Mouse (Mus musculus): ENCODE measurements around the gene Sned1. TPM values are rescaled to one million over a fixed set of nuclear protein-coding genes. Genes with fewer than 3 reads are reported as not detected.
"Not testable (repeated sequence)": the region's sequence is repeated elsewhere in the genome, so short reads cannot be mapped to it uniquely, and the experiment has no call there.

The Sned1 gene
- 4.9 and 5.3 TPM in 2 replicates for polyA plus RNA-seq (2014; fragmentation: Nextera tagmentation; extraction: Ambion mirVana)

- WGBS, result under 1% methylated on average over 95 of the region's 100 CpGs
- no peak within 1 kb of the TSS for H3K27ac ChIP-seq (ENCODE audit: low read depth)
- peak within 1 kb of the TSS; percentile 50 for H3K9ac ChIP-seq (ENCODE audit: low read length)
- peaks cover 13% of the 10 kb centered on the region; the same call in 1 of the 2 replicates for H3K4me1 ChIP-seq (replicated peaks; ENCODE audit: control insufficient read depth, insufficient read depth, low read length)
- H3K4me3 ChIP-seq (ENCODE audit: low read depth, low read length), result peak within 1 kb of the TSS; percentile 48
- no peaks in the 10 kb centered on the region for H3K9me3 ChIP-seq (ENCODE audit: control insufficient read depth, low read length)
- ATAC-seq (replicated peaks; ENCODE audit: low FRiP score, low TSS enrichment, low read depth), result peak; percentile 91
- no peaks in the 10 kb centered on the region for H3K36me3 ChIP-seq (ENCODE audit: control insufficient read depth, insufficient read depth, low read length)
- no peaks in the 10 kb centered on the region; the same call in 1 of the 2 replicates for H3K27me3 ChIP-seq (replicated peaks; ENCODE audit: control insufficient read depth, insufficient read depth, low read length)
- H3K4me2 ChIP-seq (ENCODE audit: low read length), result peak within 1 kb of the TSS; percentile 100
- DNase-seq (ENCODE audit: low spot score), result peak; percentile 86
Observed at GRCm38 (mm10) chr1:93235576-93236544, at the start of gene Sned1. Gene Sned1, plus strand, starts transcription at chr1:93235841.

- Histone ChIP-seq H3K4me3 (ENCODE audit: low read depth, low read length) (no peak overlapping the region), H3K9me3 (ENCODE audit: control insufficient read depth, low read length) (no peaks in the 10 kb centered on the region), H3K9ac (ENCODE audit: low read length) (no peak overlapping the region), H3K4me1 (replicated peaks; ENCODE audit: control insufficient read depth, insufficient read depth, low read length) (no peaks in the 10 kb centered on the region), H3K36me3 (ENCODE audit: control insufficient read depth, insufficient read depth, low read length) (no peaks in the 10 kb centered on the region), H3K4me2 (ENCODE audit: low read length) (0 out of 2 replicates have a peak overlapping the region, but pooled peaks have one; percentile 23), H3K27me3 (replicated peaks; ENCODE audit: control insufficient read depth, insufficient read depth, low read length) (no peaks in the 10 kb centered on the region), H3K27ac (ENCODE audit: low read depth) (no peak overlapping the region)
- 10% methylated on average over 16 of the region's 17 CpGs for WGBS
- DNase-seq (ENCODE audit: low spot score), result no peak
- no peak for ATAC-seq (replicated peaks; ENCODE audit: low FRiP score, low TSS enrichment, low read depth)
Observed at GRCm38 (mm10) chr1:93190726-93191305, 44.8 kb upstream of the Sned1 start.

GRCm38 (mm10) chr1:93194961-93195360 lies 40.7 kb upstream of the Sned1 start:
- H3K36me3 ChIP-seq (ENCODE audit: control insufficient read depth, insufficient read depth, low read length), result no peaks in the 10 kb centered on the region
- H3K4me3 ChIP-seq (ENCODE audit: low read depth, low read length), result no peak overlapping the region
- H3K4me1 ChIP-seq (replicated peaks; ENCODE audit: control insufficient read depth, insufficient read depth, low read length), result no peaks in the 10 kb centered on the region
- ATAC-seq (replicated peaks; ENCODE audit: low FRiP score, low TSS enrichment, low read depth), result no peak
- no peak overlapping the region for H3K4me2 ChIP-seq (ENCODE audit: low read length)
- DNase-seq (ENCODE audit: low spot score), result no peak
- H3K9me3 ChIP-seq (ENCODE audit: control insufficient read depth, low read length), result no peaks in the 10 kb centered on the region
- 93% methylated on average over 3 of the region's 3 CpGs for WGBS
- no peak overlapping the region for H3K27ac ChIP-seq (ENCODE audit: low read depth)
- no peaks in the 10 kb centered on the region for H3K27me3 ChIP-seq (replicated peaks; ENCODE audit: control insufficient read depth, insufficient read depth, low read length)
- H3K9ac ChIP-seq (ENCODE audit: low read length), result no peak overlapping the region

- not testable (repeated sequence) for H3K4me2 ChIP-seq (ENCODE audit: low read length); H3K27me3 ChIP-seq (replicated peaks; ENCODE audit: control insufficient read depth, insufficient read depth, low read length); H3K4me1 ChIP-seq (replicated peaks; ENCODE audit: control insufficient read depth, insufficient read depth, low read length); H3K4me3 ChIP-seq (ENCODE audit: low read depth, low read length); ATAC-seq (replicated peaks; ENCODE audit: low FRiP score, low TSS enrichment, low read depth); H3K27ac ChIP-seq (ENCODE audit: low read depth); H3K9ac ChIP-seq (ENCODE audit: low read length); DNase-seq (ENCODE audit: low spot score); H3K36me3 ChIP-seq (ENCODE audit: control insufficient read depth, insufficient read depth, low read length); H3K9me3 ChIP-seq (ENCODE audit: control insufficient read depth, low read length)
- 85% methylated on average over 2 of the region's 2 CpGs for WGBS
Observed at GRCm38 (mm10) chr1:93197454-93197853, 38.2 kb upstream of the Sned1 start.

GRCm38 (mm10) chr1:93197916-93198315 lies 37.7 kb upstream of the Sned1 start:
- ATAC-seq (replicated peaks; ENCODE audit: low FRiP score, low TSS enrichment, low read depth), result no peak
- WGBS, result 87% methylated on average over 3 of the region's 3 CpGs
- Histone ChIP-seq H3K27ac (ENCODE audit: low read depth) (no peak overlapping the region), H3K4me1 (replicated peaks; ENCODE audit: control insufficient read depth, insufficient read depth, low read length) (no peaks in the 10 kb centered on the region), H3K9me3 (ENCODE audit: control insufficient read depth, low read length) (no peaks in the 10 kb centered on the region), H3K4me3 (ENCODE audit: low read depth, low read length) (no peak overlapping the region), H3K27me3 (replicated peaks; ENCODE audit: control insufficient read depth, insufficient read depth, low read length) (no peaks in the 10 kb centered on the region), H3K36me3 (ENCODE audit: control insufficient read depth, insufficient read depth, low read length) (no peaks in the 10 kb centered on the region), H3K4me2 (ENCODE audit: low read length) (no peak overlapping the region), H3K9ac (ENCODE audit: low read length) (no peak overlapping the region)
- DNase-seq (ENCODE audit: low spot score), result no peak

- Histone ChIP-seq H3K4me1 (replicated peaks; ENCODE audit: control insufficient read depth, insufficient read depth, low read length) (peaks cover 18% of the 10 kb centered on the region), H3K4me2 (ENCODE audit: low read length) (no peak overlapping the region), H3K9me3 (ENCODE audit: control insufficient read depth, low read length) (no peaks in the 10 kb centered on the region), H3K4me3 (ENCODE audit: low read depth, low read length) (no peak overlapping the region), H3K36me3 (ENCODE audit: control insufficient read depth, insufficient read depth, low read length) (no peaks in the 10 kb centered on the region), H3K27me3 (replicated peaks; ENCODE audit: control insufficient read depth, insufficient read depth, low read length) (no peaks in the 10 kb centered on the region), H3K9ac (ENCODE audit: low read length) (no peak overlapping the region), H3K27ac (ENCODE audit: low read depth) (no peak overlapping the region)
- ATAC-seq (replicated peaks; ENCODE audit: low FRiP score, low TSS enrichment, low read depth) (no peak), DNase-seq (ENCODE audit: low spot score) (no peak)
- 55% methylated on average over 12 of the region's 12 CpGs for WGBS
Observed at GRCm38 (mm10) chr1:93206277-93206970, 29.2 kb upstream of the Sned1 start.

GRCm38 (mm10) chr1:93207536-93208064 lies 28.0 kb upstream of the Sned1 start:
- Histone ChIP-seq H3K9me3 (ENCODE audit: control insufficient read depth, low read length) (no peaks in the 10 kb centered on the region), H3K36me3 (ENCODE audit: control insufficient read depth, insufficient read depth, low read length) (no peaks in the 10 kb centered on the region), H3K4me2 (ENCODE audit: low read length) (no peak overlapping the region), H3K27ac (ENCODE audit: low read depth) (no peak overlapping the region), H3K4me3 (ENCODE audit: low read depth, low read length) (no peak overlapping the region), H3K4me1 (replicated peaks; ENCODE audit: control insufficient read depth, insufficient read depth, low read length) (peaks cover 26% of the 10 kb centered on the region), H3K27me3 (replicated peaks; ENCODE audit: control insufficient read depth, insufficient read depth, low read length) (no peaks in the 10 kb centered on the region), H3K9ac (ENCODE audit: low read length) (no peak overlapping the region)
- DNase-seq (ENCODE audit: low spot score), result no peak
- WGBS, result 92% methylated on average over 4 of the region's 4 CpGs
- no peak for ATAC-seq (replicated peaks; ENCODE audit: low FRiP score, low TSS enrichment, low read depth)

- Histone ChIP-seq H3K4me2 (ENCODE audit: low read length) (no peak overlapping the region), H3K9me3 (ENCODE audit: control insufficient read depth, low read length) (no peaks in the 10 kb centered on the region), H3K27me3 (replicated peaks; ENCODE audit: control insufficient read depth, insufficient read depth, low read length) (no peaks in the 10 kb centered on the region), H3K27ac (ENCODE audit: low read depth) (peak overlapping the region; percentile 39), H3K36me3 (ENCODE audit: control insufficient read depth, insufficient read depth, low read length) (no peaks in the 10 kb centered on the region), H3K9ac (ENCODE audit: low read length) (no peak overlapping the region), H3K4me1 (replicated peaks; ENCODE audit: control insufficient read depth, insufficient read depth, low read length) (peaks cover 26% of the 10 kb centered on the region), H3K4me3 (ENCODE audit: low read depth, low read length) (no peak overlapping the region)
- WGBS, result 21% methylated on average over 9 of the region's 9 CpGs
- ATAC-seq (replicated peaks; ENCODE audit: low FRiP score, low TSS enrichment, low read depth) (peak; percentile 73), DNase-seq (ENCODE audit: low spot score) (peak; percentile 67)
Observed at GRCm38 (mm10) chr1:93210213-93210641, 25.4 kb upstream of the Sned1 start.
